Mouse (Mus musculus) spleen, adult 18-20 months (tissue): ENCODE results near the gene Thbd.

Experiments used
- DNase-seq, 2 experiments: peaks; one replicate each; pipeline ENCODE4 v3.0.0; 2022; ENCODE audit warnings: mixed read lengths in 2 of 2

Gene Thbd

GRCm38 (mm10) chr2:148407870-148408760 lies at the start of gene Thbd:
TSS of gene Thbd (minus strand) at chr2:148408188.
- peak; percentile 40 to 50 for DNase-seq

- DNase-seq = no peak
Measured at GRCm38 (mm10) chr2:148455341-148455740, 47.4 kb upstream of the Thbd start.

GRCm38 (mm10) chr2:148454014-148454542 lies 46.1 kb upstream of the Thbd start:
- no peak for DNase-seq

GRCm38 (mm10) chr2:148453061-148453460 lies 45.1 kb upstream of the Thbd start:
- no peak for DNase-seq

- DNase-seq = no peak
Measured at GRCm38 (mm10) chr2:148451498-148451897, 43.5 kb upstream of the Thbd start.

GRCm38 (mm10) chr2:148450616-148451015 lies 42.6 kb upstream of the Thbd start:
- DNase-seq = no peak

GRCm38 (mm10) chr2:148449659-148450058 lies 41.7 kb upstream of the Thbd start:
- no peak for DNase-seq

GRCm38 (mm10) chr2:148446446-148446845 lies 38.5 kb upstream of the Thbd start:
- no peak for DNase-seq

GRCm38 (mm10) chr2:148445616-148446015 lies 37.6 kb upstream of the Thbd start:
- no peak for DNase-seq

GRCm38 (mm10) chr2:148444472-148444871 lies 36.5 kb upstream of the Thbd start:
- DNase-seq = no peak

- DNase-seq = peak; percentile 20 to 30
Measured at GRCm38 (mm10) chr2:148443249-148443958, 35.4 kb upstream of the Thbd start, which contains the start of gene Cd93. TSS of gene Cd93 (minus strand) at chr2:148443563.

- DNase-seq = peak in 1 of 2 experiments; percentile 8
Measured at GRCm38 (mm10) chr2:148442710-148443109, 34.7 kb upstream of the Thbd start.

GRCm38 (mm10) chr2:148442172-148442571 lies 34.2 kb upstream of the Thbd start:
- peak in 1 of 2 experiments; percentile 16 for DNase-seq

GRCm38 (mm10) chr2:148441421-148441820 lies 33.4 kb upstream of the Thbd start:
- peak in 1 of 2 experiments; percentile 10 for DNase-seq

- DNase-seq = no peak
Measured at GRCm38 (mm10) chr2:148439691-148440276, 31.8 kb upstream of the Thbd start.

- DNase-seq = no peak
Measured at GRCm38 (mm10) chr2:148436285-148436684, 28.3 kb upstream of the Thbd start.

- DNase-seq = no peak
Measured at GRCm38 (mm10) chr2:148432346-148432745, 24.4 kb upstream of the Thbd start.

GRCm38 (mm10) chr2:148430941-148431340 lies 23.0 kb upstream of the Thbd start:
- DNase-seq = no peak

GRCm38 (mm10) chr2:148429001-148429505 lies 21.1 kb upstream of the Thbd start:
- no peak for DNase-seq

- no peak for DNase-seq
Measured at GRCm38 (mm10) chr2:148428523-148428922, 20.5 kb upstream of the Thbd start.

- DNase-seq = no peak
Measured at GRCm38 (mm10) chr2:148427553-148427952, 19.6 kb upstream of the Thbd start.

- DNase-seq = no peak
Measured at GRCm38 (mm10) chr2:148425709-148426382, 17.9 kb upstream of the Thbd start.
